ENCODE assay signal across 16 mouse cellular contexts in genomic region chr2:143859166-143859565, GRCm38 (mm10). TPM values are rescaled to one million over a fixed set of nuclear protein-coding genes. Genes with fewer than 3 reads are reported as not detected.
"Had no signal": no experiment of that assay in that cellular context is flagged by ENCODE, and none has a peak within 500 bp of the region (broad histone marks: within the 10 kb centered on the region; RNA-seq: fewer than 3 reads in every experiment).

No protein-coding gene starts in this region.

- DNase-seq: gastrocnemius, postnatal 14 days; gastrocnemius, postnatal 36 days; heart, adult 18-20 months; heart, postnatal 10 days; kidney, adult 11 months; kidney, adult 2 months; kidney, adult 9 months; kidney, postnatal 14 days; kidney, postnatal 36 days; layer of hippocampus, adult 9-11 months; layer of hippocampus, postnatal 36 days; liver; liver, embryonic 13.5 days; liver, postnatal 0 days had no signal

RNA-seq across cellular contexts. Expression of gene Bfsp1, which starts 3.8 kb away (rescaled TPM):
- total RNA-seq: gastrocnemius, adult 18-20 months; hematopoietic stem cell, adult 5-6 weeks had no signal
